Mouse (Mus musculus) liver, adult 2 months (tissue): ENCODE measurements around the gene Tbl1x.

Experiments
- CTCF ChIP-seq: fragments of 200-500 bp; IDR thresholded peaks from 2 replicates; pipeline ENCODE4 v1.5.1; 2011; ENCODE audit warnings: low read depth, low read length, control low read depth
- POLR2A ChIP-seq: fragments of 200-500 bp; IDR thresholded peaks from 2 replicates; pipeline ENCODE4 v1.6.1; 2011; ENCODE audit warnings: low read length, control low read depth; ENCODE audit not compliant: insufficient read depth; ENCODE audit errors: extremely low read depth

DNA sequence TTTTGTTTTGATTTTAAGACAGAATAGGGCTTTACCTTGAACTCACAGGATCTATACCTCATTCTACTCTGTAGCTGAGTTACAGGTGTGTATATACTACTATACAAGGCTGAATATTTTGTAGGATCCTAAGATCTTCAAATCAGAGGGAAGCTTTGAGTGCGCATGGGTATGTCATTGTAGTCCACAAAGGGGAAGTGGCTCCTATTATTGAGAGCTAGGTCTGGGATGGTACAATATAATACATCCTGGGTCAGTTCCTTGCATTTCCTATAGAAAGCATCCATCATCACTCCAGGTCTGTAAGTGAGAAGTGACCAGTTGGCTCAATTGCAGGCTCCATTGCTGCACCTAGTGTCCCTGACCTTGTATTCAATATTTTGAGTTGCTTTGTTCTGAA, 102.2 kb downstream of the Tbl1x start:
- TF ChIP-seq CTCF (no peak), POLR2A (no peak)
